Mouse (Mus musculus) MEL (cell line): ENCODE data around the gene Cope. TPM values are rescaled to one million over a fixed set of nuclear protein-coding genes. Genes with fewer than 3 reads are reported as not detected.

Experiments used
- DNase-seq: peaks from one replicate; pipeline ENCODE4 v3.0.0; 2011; ENCODE audit warnings: low read depth, low spot score
- H3K27ac ChIP-seq: 2 replicates; pipeline ENCODE4 v1.5.1; 2012; ENCODE audit warnings: low read depth, mild to moderate bottlenecking, control low read depth, low read length, moderate library complexity; ENCODE audit not compliant: control insufficient read depth
- H3K27me3 ChIP-seq, 2 experiments: fragments of 150-350 bp in 1 of 2; sonication (generic) in 1 of 2; 2 replicates each; pipeline ENCODE4 v1.6.1; 2012; ENCODE audit warnings: low read length in 2 of 2, mild to moderate bottlenecking in 2 of 2, improper control_type of control experiment in 1 of 2, moderate library complexity in 1 of 2; ENCODE audit not compliant: insufficient read depth in 2 of 2, control insufficient read depth in 1 of 2
- H3K36me3 ChIP-seq, 2 experiments: 2 replicates each; pipeline ENCODE4 v1.6.1; 2012 to 2014; ENCODE audit warnings: low read length in 2 of 2, improper control_type of control experiment in 1 of 2, inconsistent platforms in 1 of 2, mild to moderate bottlenecking in 1 of 2; ENCODE audit not compliant: insufficient read depth in 2 of 2, control insufficient read depth in 1 of 2
- H3K4me1 ChIP-seq, 2 experiments: fragments of 150-350 bp in 1 of 2; sonication (generic) in 1 of 2; 2 replicates each; pipeline ENCODE4 v1.6.1; 2012; ENCODE audit warnings: low read length in 2 of 2, improper control_type of control experiment in 1 of 2, mild to moderate bottlenecking in 1 of 2; ENCODE audit not compliant: insufficient read depth in 2 of 2, control insufficient read depth in 1 of 2
- H3K4me3 ChIP-seq, 2 experiments: fragments of 150-350 bp in 1 of 2; sonication (generic) in 1 of 2; 2 replicates each; pipeline ENCODE4 v1.5.1; 2012; ENCODE audit warnings: low read depth in 2 of 2, low read length in 2 of 2, mild to moderate bottlenecking in 2 of 2, moderate library complexity in 2 of 2, control low read depth in 1 of 2, improper control_type of control experiment in 1 of 2; ENCODE audit not compliant: control insufficient read depth in 1 of 2, insufficient read depth in 1 of 2
- H3K79me2 ChIP-seq: 2 replicates; pipeline ENCODE4 v1.6.1; 2012; ENCODE audit warnings: mild to moderate bottlenecking, low read length, moderate library complexity; ENCODE audit not compliant: control insufficient read depth, poor library complexity, insufficient read depth
- H3K9ac ChIP-seq: 2 replicates; pipeline ENCODE4 v1.6.1; 2012; ENCODE audit warnings: low read depth, mild to moderate bottlenecking, control low read depth, low read length, moderate library complexity; ENCODE audit not compliant: control insufficient read depth, poor library complexity, severe bottlenecking
- H3K9me3 ChIP-seq: fragments of 150-350 bp; sonication (generic); replicated peaks from 2 replicates; pipeline ENCODE4 v1.6.1; 2012; ENCODE audit warnings: mild to moderate bottlenecking, low read length, improper control_type of control experiment, moderate library complexity; ENCODE audit not compliant: insufficient read depth
- BHLHE40 ChIP-seq: IDR thresholded peaks from 2 replicates; pipeline ENCODE4 v1.6.1; 2012; ENCODE audit warnings: low read depth, mild to moderate bottlenecking, inconsistent platforms, low read length, improper control_type of control experiment, borderline replicate concordance
- CTCF ChIP-seq, 3 experiments: IDR thresholded peaks in 2 of 3; conservative IDR thresholded peaks in 1 of 3; 2 replicates each; pipeline ENCODE4 v1.5.1; 2011 to 2012; ENCODE audit warnings: low read length in 3 of 3, low read depth in 2 of 3, mild to moderate bottlenecking in 2 of 3, improper control_type of control experiment in 1 of 3, inconsistent platforms in 1 of 3, mixed read lengths in 1 of 3, moderate library complexity in 1 of 3; ENCODE audit not compliant: control insufficient read depth in 1 of 3, insufficient read depth in 1 of 3, poor library complexity in 1 of 3, severe bottlenecking in 1 of 3
- E2F4 ChIP-seq: IDR thresholded peaks from 2 replicates; pipeline ENCODE4 v1.6.1; 2011; ENCODE audit warnings: low read depth, low read length, improper control_type of control experiment, borderline replicate concordance
- ELF1 ChIP-seq: IDR thresholded peaks from 2 replicates; pipeline ENCODE4 v1.6.1; 2014; ENCODE audit warnings: low read depth, mild to moderate bottlenecking, inconsistent platforms, low read length, improper control_type of control experiment, moderate library complexity
- EP300 ChIP-seq, 2 experiments: IDR thresholded peaks; 2 replicates each; pipeline ENCODE4 v1.6.1; 2011; ENCODE audit warnings: improper control_type of control experiment in 2 of 2, low read length in 2 of 2, low read depth in 1 of 2, mild to moderate bottlenecking in 1 of 2
- GATA1 ChIP-seq: IDR thresholded peaks from 2 replicates; pipeline ENCODE4 v1.6.1; 2011; ENCODE audit warnings: low read depth, low read length, improper control_type of control experiment
- MAFK ChIP-seq: IDR thresholded peaks from 2 replicates; pipeline ENCODE4 v1.6.1; 2011; ENCODE audit warnings: low read depth, mild to moderate bottlenecking, low read length, improper control_type of control experiment, borderline replicate concordance
- MAX ChIP-seq: IDR thresholded peaks from 2 replicates; pipeline ENCODE4 v1.6.1; 2011; ENCODE audit warnings: low read length, improper control_type of control experiment
- MAZ ChIP-seq: IDR thresholded peaks from 2 replicates; pipeline ENCODE4 v1.6.1; 2012; ENCODE audit warnings: low read depth, mild to moderate bottlenecking, inconsistent platforms, low read length, improper control_type of control experiment
- MXI1 ChIP-seq: IDR thresholded peaks from 2 replicates; pipeline ENCODE4 v1.6.1; 2011; ENCODE audit warnings: mild to moderate bottlenecking, low read depth, low read length, improper control_type of control experiment
- MYB ChIP-seq: IDR thresholded peaks from 2 replicates; pipeline ENCODE4 v1.6.1; 2011; ENCODE audit warnings: mild to moderate bottlenecking, low read depth, low read length, improper control_type of control experiment
- POLR2A ChIP-seq, 2 experiments: IDR thresholded peaks; 2 replicates each; pipeline ENCODE4 v1.6.1; 2011 to 2012; ENCODE audit warnings: low read length in 2 of 2, mild to moderate bottlenecking in 2 of 2, control low read depth in 1 of 2, improper control_type of control experiment in 1 of 2, low read depth in 1 of 2, moderate library complexity in 1 of 2; ENCODE audit not compliant: control insufficient read depth in 1 of 2, insufficient read depth in 1 of 2, poor library complexity in 1 of 2
- POLR2AphosphoS2 ChIP-seq: IDR thresholded peaks from 2 replicates; pipeline ENCODE4 v1.6.1; 2011; ENCODE audit warnings: low read length, improper control_type of control experiment
- POLR2AphosphoS5 ChIP-seq: IDR thresholded peaks from 2 replicates; pipeline ENCODE4 v1.6.1; 2012; ENCODE audit warnings: low read depth, borderline replicate concordance, mild to moderate bottlenecking, inconsistent platforms, low read length, moderate library complexity, mixed read lengths
- RCOR1 ChIP-seq: IDR thresholded peaks from 2 replicates; pipeline ENCODE4 v1.6.1; 2012; ENCODE audit warnings: low read depth, mild to moderate bottlenecking, inconsistent platforms, low read length, improper control_type of control experiment
- SIN3A ChIP-seq: IDR thresholded peaks from 2 replicates; pipeline ENCODE4 v1.6.1; 2012; ENCODE audit warnings: low read length, improper control_type of control experiment, inconsistent platforms
- SMC3 ChIP-seq: IDR thresholded peaks from 2 replicates; pipeline ENCODE4 v1.6.1; 2011; ENCODE audit warnings: low read depth, low read length, improper control_type of control experiment
- TAL1 ChIP-seq: IDR thresholded peaks from 2 replicates; pipeline ENCODE4 v1.6.1; 2012; ENCODE audit warnings: mild to moderate bottlenecking, inconsistent platforms, low read length, moderate library complexity, mixed read lengths
- TCF12 ChIP-seq: IDR thresholded peaks from 2 replicates; pipeline ENCODE4 v1.6.1; 2014; ENCODE audit warnings: low read depth, mild to moderate bottlenecking, inconsistent platforms, low read length, improper control_type of control experiment, moderate library complexity
- UBTF ChIP-seq: IDR thresholded peaks from 2 replicates; pipeline ENCODE4 v1.6.1; 2012; ENCODE audit warnings: low read depth, mild to moderate bottlenecking, inconsistent platforms, low read length, improper control_type of control experiment, moderate library complexity, borderline replicate concordance; ENCODE audit not compliant: insufficient read depth
- ZKSCAN1 ChIP-seq: IDR thresholded peaks from 2 replicates; pipeline ENCODE4 v1.6.1; 2012; ENCODE audit warnings: low read depth, mild to moderate bottlenecking, inconsistent platforms, low read length, improper control_type of control experiment, moderate library complexity
- ZMIZ1 ChIP-seq: IDR thresholded peaks from 2 replicates; pipeline ENCODE4 v1.6.1; 2012; ENCODE audit warnings: low read depth, mild to moderate bottlenecking, inconsistent platforms, low read length, improper control_type of control experiment, moderate library complexity
- polyA plus RNA-seq, 2 experiments: library from polyadenylated mRNA; stranded (reverse) in 1 of 2; unstranded in 1 of 2; fragments of >175 nt in 1 of 2; fragments of >200 nt in 1 of 2; gene quantifications; 2 replicates each; pipeline versions ENCODE4 v1.2.1 to v1.2.4; 2012; ENCODE audit warnings: low replicate concordance in 2 of 2, low read depth in 1 of 2; ENCODE audit not compliant: insufficient read length in 2 of 2, insufficient read depth in 1 of 2, missing spikeins in 1 of 2
- total RNA-seq: library from RNA; depleted of rRNA; stranded (reverse); fragments of 300-350 nt; gene quantifications from 2 replicates; pipeline ENCODE4 v1.2.3, GENCODE M21; 2012

Gene Cope
- total and polyA plus RNA-seq, 3 experiments: 132 to 232 TPM; not detected in 1

GRCm38 (mm10) chr8:70293988-70294405 is 8.3 kb upstream of the Cope start:
- H3K27ac ChIP-seq: no peak overlapping the region
- TF ChIP-seq SMC3: no peak
- TF ChIP-seq GATA1: no peak
- no peak for TF ChIP-seq MAX
- TF ChIP-seq E2F4: no peak
- TF ChIP-seq MAZ: no peak
- no peak for TF ChIP-seq RCOR1
- no peak for TF ChIP-seq ZMIZ1
- no peak for TF ChIP-seq ZKSCAN1
- TF ChIP-seq POLR2AphosphoS2: no peak
- TF ChIP-seq POLR2A (IDR thresholded peaks at IDR 0.05; ENCODE audit: control insufficient read depth in 1 of 2, insufficient read depth in 1 of 2, low read depth in 1 of 2, low read length in 2 of 2, poor library complexity in 1 of 2): no peak
- TF ChIP-seq BHLHE40: no peak
- TF ChIP-seq MXI1: no peak
- TF ChIP-seq UBTF: no peak
- TF ChIP-seq CTCF (IDR thresholded peaks at IDR 0.05 in 2 of 3, conservative IDR thresholded peaks at IDR 0.05 in 1 of 3; ENCODE audit: control insufficient read depth in 1 of 3, insufficient read depth in 1 of 3, low read depth in 2 of 3, low read length in 3 of 3, poor library complexity in 1 of 3, severe bottlenecking in 1 of 3): no peak
- no peak for TF ChIP-seq ELF1
- TF ChIP-seq EP300 (IDR thresholded peaks at IDR 0.05; ENCODE audit: low read depth in 1 of 2, low read length in 2 of 2): no peak
- TF ChIP-seq MAFK: no peak
- no peak for TF ChIP-seq MYB
- TF ChIP-seq POLR2AphosphoS5: no peak
- TF ChIP-seq, all 39 proteins: peak for 0
- Histone ChIP-seq H3K9ac (no peak overlapping the region), H3K79me2 (no peaks in the 10 kb centered on the region), H3K4me1 (no peaks in the 10 kb centered on the region), H3K9me3 (no peaks in the 10 kb centered on the region), H3K4me3 (no peak overlapping the region), H3K36me3 (peaks cover 0 to 3% of the 10 kb centered on the region in 2 experiments; a peak in 2 of 4 replicates), H3K27me3 (no peaks in the 10 kb centered on the region)
- DNase-seq: no peak

GRCm38 (mm10) chr8:70300881-70301280 is 1.4 kb upstream of the Cope start:
- DNase-seq: peak; percentile 66

More at GRCm38 (mm10) chr8:70300881-70301280, 1.4 kb upstream of the Cope start:
- Histone ChIP-seq H3K79me2 (peaks cover 34% of the 10 kb centered on the region), H3K9ac (no peak overlapping the region), H3K4me3 (no peak overlapping the region; a peak in 1 of 4 replicates), H3K4me1 (peaks cover 4 to 12% of the 10 kb centered on the region in 2 experiments), H3K36me3 (peaks cover 3 to 6% of the 10 kb centered on the region in 2 experiments), H3K9me3 (no peaks in the 10 kb centered on the region), H3K27me3 (no peaks in the 10 kb centered on the region), H3K27ac (no peak overlapping the region)
- TF ChIP-seq TAL1 (no peak), ELF1 (peak; percentile 56; the same call in 1 of the 2 replicates), MXI1 (0 out of 2 replicates have a peak, but pooled peaks have one; percentile 36), ZMIZ1 (no peak), CTCF (IDR thresholded peaks at IDR 0.05 in 2 of 3, conservative IDR thresholded peaks at IDR 0.05 in 1 of 3; ENCODE audit: control insufficient read depth in 1 of 3, insufficient read depth in 1 of 3, low read depth in 2 of 3, low read length in 3 of 3, poor library complexity in 1 of 3, severe bottlenecking in 1 of 3) (no peak), SIN3A (no peak), TCF12 (no peak)
